Mouse (Mus musculus) retina, postnatal 7 days (tissue): Measurements from ENCODE around the gene Atp13a4.

Source experiments
- DNase-seq: peaks from one replicate; pipeline ENCODE4 v3.0.0-alpha.2; 2012; ENCODE audit warnings: low read depth, low spot score

Atp13a4 gene

DNA sequence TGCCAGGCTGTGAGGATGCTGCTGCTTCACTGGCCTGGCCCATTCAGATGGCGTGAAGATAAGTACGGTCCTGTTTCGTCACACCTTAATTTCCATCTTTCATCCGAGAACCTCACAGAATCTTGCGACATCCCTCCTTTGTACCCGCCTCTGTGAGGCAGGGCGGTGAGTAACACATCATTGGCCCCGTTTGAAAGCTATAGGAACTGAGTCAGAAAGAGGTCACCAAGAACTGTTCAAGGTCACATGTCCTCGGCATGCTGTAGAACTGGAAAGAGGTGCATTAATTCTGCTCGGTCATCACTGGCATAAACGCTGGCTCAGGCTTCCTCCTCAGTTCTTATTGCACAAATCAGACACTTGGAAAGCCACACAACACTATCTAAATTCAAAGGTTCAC lies at the start of gene Atp13a4:
Gene Atp13a4 (minus strand): TSS at position 36 of the 400 bp plus-strand sequence.
- DNase-seq, result no peak

DNA sequence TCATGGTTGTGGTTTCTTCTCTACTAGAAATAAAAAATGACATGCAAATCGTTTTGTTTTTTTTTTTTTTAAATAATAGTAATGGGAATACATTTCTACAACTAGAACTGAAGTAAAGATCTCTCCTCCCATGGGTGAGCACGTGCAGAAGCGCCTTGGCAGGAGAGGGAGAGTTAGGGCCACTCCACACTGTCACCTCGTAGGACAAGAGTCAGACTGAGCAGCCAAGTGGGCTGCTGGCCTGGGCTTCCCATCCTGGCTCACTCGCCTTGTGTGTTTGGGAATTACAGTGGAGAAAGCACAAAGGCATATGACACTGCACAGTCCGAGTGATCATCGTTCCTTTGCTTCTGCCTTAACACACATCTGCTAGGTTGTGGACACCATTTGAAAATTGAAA lies 47.5 kb upstream of the Atp13a4 start:
- no peak for DNase-seq

DNA sequence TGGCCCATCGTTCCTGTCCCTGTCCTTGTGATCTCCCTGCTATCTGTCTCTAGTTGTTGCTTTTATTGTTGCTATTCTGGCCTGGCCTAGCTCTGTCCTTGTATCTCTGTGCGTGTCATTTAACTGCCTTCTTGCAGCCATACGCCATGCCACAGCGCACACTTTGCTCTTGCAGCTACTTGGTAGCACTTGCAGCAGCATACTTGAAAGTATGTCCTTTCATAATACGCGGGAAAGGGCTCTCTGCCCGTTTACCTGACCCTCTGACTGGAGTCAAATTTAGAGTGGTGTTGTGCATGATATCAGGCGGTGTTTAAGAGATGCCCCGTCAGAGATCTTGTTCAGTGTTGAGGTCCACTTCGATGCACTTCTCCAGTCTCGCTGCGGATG lies 35.1 kb upstream of the Atp13a4 start:
- DNase-seq, result no peak

DNA sequence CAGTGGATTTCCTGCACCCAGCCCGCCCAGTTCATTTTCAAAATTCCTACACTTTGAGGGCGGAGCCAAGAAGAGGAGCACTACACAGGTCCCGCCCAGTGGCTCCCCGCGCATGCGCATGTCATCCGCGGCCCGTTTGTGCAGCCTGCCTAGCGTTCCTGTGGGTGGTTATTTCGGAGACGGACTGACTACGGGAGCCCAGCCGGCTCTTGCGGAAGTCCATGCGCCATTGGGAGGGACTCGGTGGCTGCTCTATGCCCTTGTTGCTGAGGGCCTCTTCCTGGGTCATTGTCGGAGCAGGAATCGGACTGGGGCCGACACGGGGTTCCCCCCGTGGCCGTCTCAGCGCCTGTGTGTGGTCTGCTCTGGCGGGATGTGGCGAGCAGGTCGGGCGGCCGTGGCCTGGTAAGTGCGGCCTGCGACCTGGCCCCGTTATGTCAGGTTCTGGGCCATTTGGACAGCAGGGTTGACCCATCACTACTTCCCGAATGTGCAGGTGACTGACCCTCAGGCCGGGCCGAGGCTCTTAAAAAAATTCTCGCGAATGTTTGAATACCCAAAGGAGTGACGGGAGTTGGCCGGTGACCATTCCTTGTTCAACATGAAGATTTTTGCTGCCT lies 34.6 kb upstream of the Atp13a4 start, which contains the start of gene Opa1:
Gene Opa1 (plus strand): TSS at position 168 of the 620 bp plus-strand sequence.
- peak; percentile 93 for DNase-seq

DNA sequence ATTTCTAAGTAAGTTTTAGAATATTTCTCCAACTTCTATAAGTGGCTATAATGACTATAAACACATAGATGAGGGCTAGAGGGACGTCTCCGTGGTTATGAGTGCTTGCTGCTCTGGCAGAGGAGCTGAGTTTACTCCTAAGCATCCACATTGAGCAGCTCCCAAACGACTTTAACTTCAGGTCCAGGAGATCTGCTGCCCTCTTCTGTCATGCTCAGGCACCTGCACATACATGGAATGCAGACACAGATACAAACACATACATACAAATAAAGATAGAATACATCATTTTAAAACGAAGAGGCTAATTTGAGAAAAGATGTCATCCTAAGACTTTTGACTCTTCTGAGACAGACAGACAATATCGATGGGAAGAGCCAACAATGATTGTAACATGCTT lies 31.0 kb upstream of the Atp13a4 start:
- DNase-seq, result no peak

DNA sequence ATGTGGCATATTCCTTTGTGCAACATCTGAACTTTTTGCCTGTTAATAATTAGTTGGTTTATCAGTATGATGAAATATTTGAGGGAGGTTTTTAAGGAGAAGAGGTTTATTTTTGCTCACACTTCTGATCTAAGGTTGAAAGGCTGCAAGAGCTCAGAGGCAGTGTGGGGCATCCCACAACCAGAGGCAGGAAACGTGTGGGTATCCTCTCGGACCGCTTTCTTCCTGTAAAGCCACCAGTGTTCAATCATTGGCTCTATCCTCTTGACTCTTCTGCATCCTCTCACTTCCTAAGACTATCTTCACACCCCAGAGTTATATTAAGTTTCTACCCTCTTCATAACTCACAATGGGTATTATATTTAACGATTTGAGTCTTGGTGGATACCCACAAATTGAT lies 29.3 kb upstream of the Atp13a4 start:
- DNase-seq, result no peak

DNA sequence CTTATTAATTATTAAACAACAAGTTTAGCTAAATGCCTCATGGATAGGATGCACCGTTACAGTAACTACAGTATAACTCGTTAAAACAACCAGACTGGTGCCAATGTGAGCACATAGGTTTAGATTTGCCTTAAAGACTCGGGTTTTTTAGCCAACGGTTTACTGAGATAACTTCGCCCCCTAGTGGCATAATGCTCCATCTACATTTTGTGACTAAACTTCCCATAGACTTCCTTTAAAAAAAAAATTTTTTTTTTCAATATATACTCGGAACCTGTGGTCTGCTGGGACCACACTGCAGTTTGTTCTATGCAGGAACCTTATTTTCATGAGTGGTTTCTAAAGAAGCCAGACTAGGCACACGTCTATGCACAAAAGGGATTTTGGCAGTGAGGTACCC lies 16.2 kb upstream of the Atp13a4 start:
- peak; percentile 41 for DNase-seq

DNA sequence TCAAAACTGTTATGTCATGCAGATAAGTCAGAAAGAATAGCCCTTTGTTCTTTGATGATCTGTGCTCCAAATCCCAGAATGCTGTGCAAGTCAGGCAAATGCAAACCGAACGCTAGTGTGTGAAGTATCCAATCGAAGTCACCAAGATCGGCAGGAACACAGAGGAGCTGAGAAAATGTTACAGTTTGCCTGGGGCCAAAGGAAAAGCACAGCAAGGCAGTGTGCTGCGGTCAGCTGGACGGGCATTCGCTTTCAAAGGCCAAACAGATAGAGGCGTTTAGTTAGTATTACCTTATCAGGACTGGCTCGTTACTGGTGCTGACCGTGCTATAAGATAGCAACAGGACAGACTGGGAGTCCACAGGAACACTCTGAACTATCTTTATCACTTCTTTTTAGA lies 15.8 kb upstream of the Atp13a4 start:
- no peak for DNase-seq

DNA sequence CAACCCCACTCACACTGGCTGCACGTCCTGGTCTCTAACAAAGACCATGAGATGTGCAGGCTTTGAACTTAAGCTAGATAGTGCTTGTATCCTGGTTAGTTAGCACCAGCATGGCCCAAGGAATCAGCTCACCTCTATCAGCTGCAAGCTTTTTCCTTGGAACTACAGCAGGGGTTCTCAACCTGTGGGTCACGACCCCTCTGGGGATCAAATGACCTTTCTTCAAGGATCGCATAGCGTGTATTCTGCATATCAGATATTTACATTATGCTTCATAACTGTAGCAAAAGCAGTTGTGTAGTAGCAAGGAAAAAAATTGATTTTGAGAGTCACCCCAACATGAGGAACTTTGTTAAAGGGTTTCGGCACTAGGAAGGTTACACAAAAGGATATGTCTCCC lies 15.0 kb upstream of the Atp13a4 start:
- no peak for DNase-seq

DNA sequence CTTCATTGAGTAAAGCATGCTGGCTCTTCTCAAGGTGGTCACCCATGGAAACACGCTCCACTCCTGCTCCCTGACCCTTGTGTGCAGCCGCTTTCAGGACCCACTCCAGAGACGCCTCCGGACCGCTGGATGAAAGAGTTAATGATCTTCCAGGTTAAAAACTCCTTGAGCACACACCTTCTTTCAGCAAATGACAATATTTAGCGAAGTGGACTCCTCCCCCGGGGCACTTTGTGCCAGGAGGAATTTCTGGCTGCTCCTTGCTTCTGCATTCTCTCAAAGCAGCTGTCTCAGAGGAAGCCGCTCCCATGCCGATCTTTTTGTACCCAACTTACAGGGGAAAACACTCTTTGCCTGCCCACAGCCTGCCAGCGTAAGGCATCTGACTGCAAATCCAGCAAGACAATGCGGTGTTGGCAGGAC lies 3.4 kb downstream of the Atp13a4 start:
- DNase-seq, result no peak

DNA sequence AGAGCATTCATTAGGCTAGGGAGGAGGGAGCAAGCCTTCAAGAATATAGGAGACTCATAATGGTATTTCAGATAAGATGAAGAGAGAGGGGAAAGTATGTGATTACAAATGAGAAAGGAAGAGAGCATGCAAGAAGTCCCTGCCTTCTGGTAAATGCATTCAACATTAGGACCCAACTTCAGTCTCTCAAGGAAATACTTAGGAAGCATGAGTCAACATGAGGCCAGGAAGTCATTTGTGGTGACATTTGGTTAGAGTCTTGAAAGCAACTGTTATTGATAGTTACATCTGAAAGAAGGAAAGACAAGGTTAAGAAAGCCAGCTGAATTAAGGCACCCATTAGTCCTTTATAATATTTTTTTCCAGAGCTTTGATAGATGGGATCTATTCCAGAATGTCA lies 4.8 kb downstream of the Atp13a4 start:
- DNase-seq, result no peak

DNA sequence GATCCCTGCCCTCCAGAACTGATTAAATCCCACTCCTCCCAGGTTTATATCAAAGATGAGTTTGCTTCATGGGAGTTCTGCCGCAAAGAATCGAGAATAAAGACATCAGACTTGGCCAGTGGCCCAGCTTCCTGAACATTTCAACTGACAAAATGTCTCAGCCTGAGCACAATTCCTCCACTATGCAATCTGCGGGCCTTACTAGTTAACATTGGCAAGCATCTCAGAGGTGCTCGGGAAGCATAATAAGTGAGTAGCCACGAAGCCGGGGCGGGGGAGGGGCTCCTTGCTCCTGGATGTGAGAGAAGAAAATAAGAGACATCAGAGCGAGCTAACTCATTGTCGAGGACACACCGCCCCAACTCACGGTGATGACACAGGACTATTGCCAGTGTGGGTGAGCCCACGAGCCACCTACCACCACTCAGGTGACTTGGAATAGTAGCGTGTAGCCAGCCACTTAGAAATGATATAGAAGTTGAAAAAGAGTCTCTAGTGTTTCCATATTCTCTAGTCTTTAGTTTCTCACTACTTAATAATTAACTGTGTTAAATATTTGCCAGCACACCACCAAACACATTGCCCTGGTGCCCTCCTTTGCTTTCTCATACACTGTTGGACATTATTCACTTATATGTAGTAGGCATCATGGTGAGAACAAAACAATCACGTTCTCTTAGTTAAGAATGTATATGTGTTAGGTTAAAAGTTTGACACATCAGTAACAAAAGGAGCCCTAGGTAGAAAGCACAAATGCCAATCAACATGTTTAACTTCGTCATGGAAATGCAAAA lies 8.1 kb downstream of the Atp13a4 start:
- DNase-seq, result no peak

DNA sequence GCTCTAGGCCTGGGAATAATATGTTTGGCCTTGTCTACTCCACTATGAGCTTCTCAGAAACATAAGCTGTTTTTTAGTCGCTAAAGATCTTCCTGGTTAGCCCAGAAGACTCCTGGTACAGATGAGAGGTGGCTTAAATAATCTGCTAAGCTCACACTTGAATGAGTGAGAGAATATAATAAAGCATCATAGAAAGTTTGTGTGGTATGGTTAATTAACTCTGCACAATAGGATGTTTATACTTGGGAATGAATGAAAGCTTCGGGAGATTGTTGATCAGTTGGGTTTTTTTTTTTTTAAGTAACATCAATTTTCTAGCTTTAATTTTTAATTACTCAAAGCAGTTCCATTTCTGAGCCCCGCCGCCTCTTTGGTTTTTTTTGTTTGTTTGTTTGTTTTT lies 8.8 kb downstream of the Atp13a4 start:
- DNase-seq, result no peak

DNA sequence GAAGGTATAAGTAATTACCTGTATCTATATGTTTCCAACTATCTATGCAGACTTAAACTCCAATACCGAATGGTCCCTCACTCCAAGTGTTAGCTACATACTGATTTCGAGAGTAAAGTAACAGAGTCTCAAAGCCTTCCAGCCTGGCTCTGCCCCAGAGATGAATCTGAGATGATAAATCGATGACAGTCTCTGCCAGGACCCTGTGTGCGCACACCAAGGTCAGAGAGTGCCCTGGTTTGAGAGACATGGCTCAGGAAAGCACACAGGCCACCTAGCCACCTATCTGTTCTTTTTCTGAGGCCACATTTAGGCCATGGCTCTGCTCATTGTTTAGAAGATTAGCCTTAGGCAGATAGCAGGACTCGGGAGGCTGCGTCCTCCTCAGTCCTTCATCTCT lies 11.0 kb downstream of the Atp13a4 start:
- DNase-seq, result no peak

DNA sequence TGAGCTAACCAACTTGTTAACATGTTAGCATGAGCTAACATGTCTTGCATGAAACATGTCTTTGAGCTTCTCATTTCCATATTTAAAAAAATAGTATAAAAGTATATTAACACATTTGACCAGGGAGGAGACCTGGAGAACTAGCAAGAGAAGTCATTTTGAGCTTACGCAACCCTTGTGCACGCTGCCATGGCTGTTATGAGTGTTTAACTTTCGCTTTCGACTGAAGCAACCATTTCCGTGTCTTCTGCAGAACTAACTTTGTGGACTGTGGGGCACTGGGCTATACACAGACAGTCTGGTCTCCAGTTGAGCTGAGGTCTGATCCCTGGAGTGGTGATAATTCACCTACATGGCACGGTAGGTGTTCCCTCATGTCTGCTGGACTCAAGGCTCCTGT lies 17.6 kb downstream of the Atp13a4 start:
- no peak for DNase-seq

DNA sequence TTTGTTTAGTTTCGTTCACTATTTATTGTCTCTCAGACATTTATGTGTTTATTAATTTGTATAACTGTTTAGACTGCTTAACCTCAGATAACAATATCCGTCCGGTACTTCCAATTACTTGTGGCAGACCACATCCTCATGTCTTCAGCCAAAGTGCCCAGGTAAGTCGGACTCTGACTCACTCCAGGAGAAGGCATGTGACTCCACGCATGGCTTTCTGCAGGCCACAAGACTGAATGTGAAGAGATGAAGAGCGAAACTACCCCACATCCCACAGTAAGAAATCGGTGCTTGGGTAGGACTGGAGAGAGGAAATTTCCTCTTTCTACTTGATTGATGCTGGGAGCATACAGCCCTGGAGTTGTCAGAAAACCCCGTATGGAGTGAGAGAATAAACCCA lies 18.1 kb downstream of the Atp13a4 start:
- no peak for DNase-seq

DNA sequence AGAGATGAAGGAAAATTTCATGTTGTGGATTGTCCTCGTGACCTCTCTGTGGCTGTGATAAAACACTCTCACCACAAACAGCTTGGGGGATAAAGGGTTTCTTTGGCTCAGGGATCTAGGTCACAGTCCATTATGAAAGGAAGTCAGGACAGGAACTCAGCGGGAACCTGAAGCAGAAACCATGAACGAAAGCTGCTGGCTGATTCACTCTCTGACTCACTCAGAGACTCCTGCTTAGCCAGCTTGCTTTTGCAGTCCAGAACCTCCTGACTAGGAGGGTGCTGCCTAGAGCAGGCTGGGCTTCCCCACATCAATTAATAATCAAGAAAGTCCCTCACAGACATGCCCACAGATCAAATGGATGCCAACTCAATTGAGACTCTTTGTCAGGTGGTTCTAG lies 32.2 kb downstream of the Atp13a4 start:
- no peak for DNase-seq

DNA sequence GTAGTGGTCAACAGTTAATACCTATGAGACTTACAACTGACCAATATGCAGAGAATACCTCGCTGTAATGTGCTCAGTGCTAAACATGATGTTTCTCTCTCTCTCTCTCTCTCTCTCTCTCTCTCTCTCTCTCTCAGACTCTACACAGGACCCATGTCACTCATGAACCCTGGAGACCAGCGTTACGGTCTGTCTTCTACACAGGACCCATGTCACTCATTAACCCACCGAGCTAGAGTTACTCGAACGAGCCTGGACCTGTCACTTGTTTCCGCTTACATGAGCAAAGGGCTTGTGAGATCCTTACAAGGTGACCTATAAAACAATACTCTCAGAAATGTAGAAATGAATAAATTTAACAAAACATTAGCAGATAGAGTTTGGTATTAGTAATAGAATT lies 33.9 kb downstream of the Atp13a4 start:
- DNase-seq, result no peak

DNA sequence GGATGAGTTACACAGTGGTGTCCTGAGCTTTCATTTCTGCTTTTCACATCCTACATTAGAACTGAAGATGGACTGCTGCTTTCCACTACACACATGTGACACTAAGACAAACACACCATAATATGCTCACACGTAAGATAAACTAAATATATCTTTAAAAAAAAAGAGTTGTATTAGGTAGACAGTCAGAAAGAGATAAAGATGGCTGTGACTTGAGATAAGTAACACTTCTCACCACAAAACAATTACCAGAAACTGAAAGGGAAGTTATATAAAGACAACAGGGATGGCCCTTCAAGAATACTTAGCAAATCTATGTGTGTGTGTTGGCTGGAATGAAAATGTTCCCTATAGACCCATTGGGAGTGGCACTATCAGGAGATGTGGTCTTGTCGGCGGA lies 34.8 kb downstream of the Atp13a4 start:
- no peak for DNase-seq

DNA sequence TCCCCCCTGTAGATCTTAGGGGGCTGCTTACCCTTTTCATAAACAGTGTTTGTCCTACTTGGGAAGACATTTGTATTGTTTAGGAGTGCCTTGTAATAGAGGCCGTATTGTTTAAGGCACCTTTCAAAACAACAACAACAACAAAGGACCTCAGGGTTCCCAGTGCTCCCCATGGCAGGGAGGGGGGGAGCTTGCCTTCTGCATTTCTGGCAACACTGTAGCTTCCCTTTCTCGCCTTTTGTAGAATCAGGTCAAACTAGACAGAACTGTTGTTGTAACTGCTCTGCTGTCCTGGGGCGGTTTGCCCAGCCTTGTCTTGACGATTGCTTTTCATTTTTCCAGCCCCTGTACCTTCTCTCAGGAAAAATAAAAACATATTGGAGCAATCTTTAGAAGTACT lies 40.0 kb downstream of the Atp13a4 start:
- no peak for DNase-seq

DNA sequence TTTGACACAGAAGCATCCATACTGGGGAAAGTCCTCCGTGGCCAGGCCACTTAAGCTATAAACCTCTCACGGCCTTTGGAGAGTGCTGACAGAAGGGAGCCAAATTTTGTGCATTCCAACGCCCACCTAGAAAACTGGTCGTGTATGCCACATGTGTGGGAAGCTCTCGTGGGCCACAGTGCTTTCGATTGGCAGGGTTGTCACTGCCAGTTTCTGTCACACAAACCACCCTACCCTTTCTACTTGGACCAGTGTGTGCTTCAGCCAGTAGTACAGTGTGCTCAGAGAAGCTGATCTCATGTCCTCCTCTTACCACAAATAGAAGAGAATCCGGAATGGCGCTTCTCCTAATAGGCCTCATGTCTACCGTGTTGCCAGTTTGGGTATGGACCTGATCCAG lies 40.5 kb downstream of the Atp13a4 start:
- no peak for DNase-seq

DNA sequence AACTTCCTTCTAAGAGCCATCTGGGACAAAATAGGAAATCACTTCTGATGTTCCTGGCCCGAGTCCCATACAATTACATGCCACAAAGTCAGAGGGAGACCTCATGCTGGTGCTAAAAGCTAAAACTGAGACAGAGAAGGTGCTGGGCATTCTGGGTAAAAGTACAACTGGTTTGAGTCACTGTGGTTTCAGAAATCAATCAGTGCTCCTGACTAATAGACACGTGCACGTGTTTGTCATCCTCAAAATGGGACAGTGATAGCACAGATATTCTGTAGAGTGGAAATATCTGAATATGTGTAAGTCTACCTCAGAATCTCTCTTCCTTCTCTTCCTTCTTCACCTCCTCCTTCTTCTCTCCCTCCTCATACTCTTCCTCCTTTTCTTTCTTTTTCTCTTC lies 53.6 kb downstream of the Atp13a4 start:
- DNase-seq, result no peak

DNA sequence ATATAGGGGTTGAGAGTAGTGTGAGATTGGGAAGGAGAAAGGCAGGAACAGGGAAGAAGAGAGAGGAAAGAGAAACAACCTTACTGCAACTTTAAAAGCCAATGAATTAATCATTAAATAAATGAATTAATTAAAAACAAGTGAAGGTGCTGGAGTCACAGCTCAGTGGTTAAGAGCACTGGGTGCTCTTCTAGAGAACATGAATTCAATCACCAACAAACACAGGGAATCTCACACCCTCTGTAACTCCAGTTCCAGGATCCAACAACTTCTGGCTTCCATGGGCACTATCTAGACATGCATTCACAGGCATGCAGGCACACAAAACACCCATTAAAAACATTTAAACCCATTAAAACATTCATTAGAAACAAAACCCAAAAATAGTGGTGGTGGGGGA lies 63.2 kb downstream of the Atp13a4 start:
- DNase-seq, result no peak
